Mouse (Mus musculus) urinary bladder, postnatal 0 days (tissue): ENCODE measurements around the gene Olfr891. TPM values are rescaled to one million over a fixed set of nuclear protein-coding genes. Genes with fewer than 3 reads are reported as not detected.

Experiments
- polyA plus RNA-seq: library from polyadenylated mRNA; unstranded; fragments of >200 nt; fragmentation: Nextera tagmentation; extraction: Ambion mirVana; gene quantifications from 2 replicates; pipeline ENCODE4 v1.2.1, GENCODE M21; 2015

The Olfr891 gene
- polyA plus RNA-seq: not detected in 2 replicates

GRCm38 (mm10) chr9:38180721-38181120 is at the start of gene Olfr891:
Gene Olfr891, minus strand, starts transcription at chr9:38180821.

GRCm38 (mm10) chr9:38217755-38218154 is 37.1 kb upstream of the Olfr891 start, which contains the start of gene Olfr894:
Gene Olfr894, plus strand, starts transcription at chr9:38218055.

GRCm38 (mm10) chr9:38208065-38208464 is 27.4 kb upstream of the Olfr891 start, which contains the start of gene Olfr893:
Gene Olfr893, plus strand, starts transcription at chr9:38208365.

GRCm38 (mm10) chr9:38142217-38142616 is 38.4 kb downstream of the Olfr891 start, which contains the start of gene Olfr890:
Gene Olfr890, plus strand, starts transcription at chr9:38142517.

Other genes starting within 250 kb of the Olfr891 start
- gene Olfr881, start 189.0 kb downstream of the Olfr891 start, polyA plus RNA-seq: not detected in 2 replicates
- not detected in 2 replicates for gene Olfr883, start 155.0 kb downstream of the Olfr891 start, polyA plus RNA-seq
- gene Olfr884, start 134.3 kb downstream of the Olfr891 start, polyA plus RNA-seq: not detected in 2 replicates
- not detected in 2 replicates for gene Olfr885, start 119.5 kb downstream of the Olfr891 start, polyA plus RNA-seq
- not detected in 2 replicates for gene Olfr887, start 96.7 kb downstream of the Olfr891 start, polyA plus RNA-seq
- not detected in 2 replicates for gene Olfr888, start 72.7 kb downstream of the Olfr891 start, polyA plus RNA-seq
- gene Olfr889, start 65.6 kb downstream of the Olfr891 start, polyA plus RNA-seq: 0.02 TPM in 2 replicates
- 0.04 TPM in 1 of 2 replicates, not detected in the other for gene Olfr890, start 38.3 kb downstream of the Olfr891 start, polyA plus RNA-seq
- 0.13 and 0.17 TPM in 2 replicates for gene Olfr893, start 27.5 kb upstream of the Olfr891 start, polyA plus RNA-seq
- not detected in 2 replicates for gene Olfr894, start 37.2 kb upstream of the Olfr891 start, polyA plus RNA-seq
- not detected in 2 replicates for gene Olfr143, start 72.0 kb upstream of the Olfr891 start, polyA plus RNA-seq
- gene Olfr895, start 87.0 kb upstream of the Olfr891 start, polyA plus RNA-seq: not detected in 2 replicates
- not detected in 2 replicates for gene Olfr896-ps1, start 110.3 kb upstream of the Olfr891 start, polyA plus RNA-seq
- not detected in 2 replicates for gene Olfr25, start 148.2 kb upstream of the Olfr891 start, polyA plus RNA-seq
- gene Olfr898, start 167.6 kb upstream of the Olfr891 start, polyA plus RNA-seq: not detected in 2 replicates
- not detected in 2 replicates for gene Olfr250, start 186.1 kb upstream of the Olfr891 start, polyA plus RNA-seq
- gene Olfr251, start 196.3 kb upstream of the Olfr891 start, polyA plus RNA-seq: not detected in 2 replicates
- not detected in 2 replicates for gene Olfr147, start 220.9 kb upstream of the Olfr891 start, polyA plus RNA-seq
- not detected in 2 replicates for gene Olfr901, start 248.6 kb upstream of the Olfr891 start, polyA plus RNA-seq